Mouse (Mus musculus) olfactory bulb, adult 2 months (tissue): ENCODE results near the gene Phldb2. TPM values are rescaled to one million over a fixed set of nuclear protein-coding genes. Genes with fewer than 3 reads are reported as not detected.

Experiments
- H3K27ac ChIP-seq: fragments of 200-500 bp; 2 replicates; pipeline ENCODE4 v1.5.1; 2012; ENCODE audit warnings: low read depth, low read length; ENCODE audit not compliant: insufficient read depth
- H3K4me1 ChIP-seq: fragments of 200-500 bp; 2 replicates; pipeline ENCODE4 v1.6.1; 2012; ENCODE audit warnings: low read length; ENCODE audit not compliant: control insufficient read depth, insufficient read depth
- H3K4me3 ChIP-seq: fragments of 200-500 bp; 2 replicates; pipeline ENCODE4 v1.5.1; 2012; ENCODE audit warnings: mild to moderate bottlenecking, low read depth, low read length, moderate library complexity; ENCODE audit not compliant: insufficient read depth
- CTCF ChIP-seq: fragments of 200-500 bp; IDR thresholded peaks from 2 replicates; pipeline ENCODE4 v1.5.1; 2012; ENCODE audit warnings: low read depth, mild to moderate bottlenecking, low read length, moderate library complexity; ENCODE audit not compliant: insufficient read depth
- POLR2A ChIP-seq: fragments of 200-500 bp; IDR thresholded peaks from 2 replicates; pipeline ENCODE4 v1.6.1; 2012; ENCODE audit warnings: mild to moderate bottlenecking, low read depth, low read length, moderate library complexity; ENCODE audit not compliant: insufficient read depth
- WGBS: fragments of 180-500 bp; shearing (Covaris S2); methylation state at CpG from one replicate; pipeline ENCODE4 v1.1.7; 2018; 5-methylcytosine and 5-hydroxymethylcytosine counted together
- polyA plus RNA-seq: library from polyadenylated mRNA; stranded (reverse); fragments of >200 nt; gene quantifications from 2 replicates; pipeline ENCODE4 v1.2.4, GENCODE M21; 2012; ENCODE audit warnings: low replicate concordance; ENCODE audit not compliant: missing spikeins, insufficient read depth, insufficient read length

The Phldb2 gene
- polyA plus RNA-seq, 1 experiment = not detected

GRCm38 (mm10) chr16:45798591-45798990 is 154.8 kb downstream of the Phldb2 start:
- no peak overlapping the region for H3K27ac ChIP-seq
- 70% methylated on average over 2 of the region's 2 CpGs for WGBS
- no peak overlapping the region for H3K4me3 ChIP-seq
- TF ChIP-seq CTCF (no peak), POLR2A (no peak)
- H3K4me1 ChIP-seq = no peaks in the 10 kb centered on the region

DNA sequence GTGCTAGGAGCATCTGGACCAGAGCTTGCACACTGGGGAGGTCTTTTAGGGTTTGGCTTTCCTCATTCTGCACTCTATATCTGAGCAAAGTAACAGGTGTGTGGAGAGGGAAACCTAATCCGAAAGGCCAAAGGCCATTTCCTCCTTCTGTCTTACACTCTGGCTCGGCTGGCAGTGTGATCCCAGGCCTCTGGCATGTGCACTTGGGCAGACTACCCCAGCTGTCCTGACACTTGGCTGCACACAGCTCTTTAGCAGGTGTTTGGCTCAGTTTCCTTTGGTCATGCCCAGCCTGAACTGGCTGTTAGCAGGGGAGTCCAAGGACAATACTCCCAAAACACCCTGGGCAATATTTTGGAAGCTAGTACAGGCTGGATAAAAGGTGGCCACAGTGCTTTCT is 156.6 kb downstream of the Phldb2 start:
- no peak for TF ChIP-seq POLR2A
- Histone ChIP-seq H3K27ac (no peak overlapping the region), H3K4me1 (no peaks in the 10 kb centered on the region), H3K4me3 (no peak overlapping the region)
- 58% methylated on average over 2 of the region's 2 CpGs for WGBS

DNA sequence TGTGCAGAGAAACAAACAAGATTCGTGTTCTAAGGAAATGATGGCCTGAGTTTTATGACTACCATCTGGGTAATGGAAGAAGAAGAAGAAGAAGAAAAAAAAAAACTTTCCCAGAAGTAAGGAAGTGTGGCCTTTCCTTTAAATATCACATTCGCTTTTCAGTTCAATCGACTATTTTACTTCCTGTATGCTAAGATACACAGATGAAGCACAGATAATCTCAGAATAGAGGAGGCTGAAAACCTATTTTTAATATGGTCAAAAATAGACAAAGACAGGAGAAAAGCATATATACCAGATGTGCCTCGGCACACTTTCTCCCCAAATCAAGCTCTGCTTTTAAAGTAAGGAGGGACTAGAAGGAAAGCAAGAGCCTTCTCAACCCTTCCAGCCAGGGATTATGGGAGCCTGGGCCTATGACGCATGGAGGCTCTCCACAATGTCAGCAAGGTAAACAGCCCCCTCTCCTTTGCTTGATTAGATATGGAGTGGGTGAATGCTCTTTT is 158.2 kb downstream of the Phldb2 start:
- 70% methylated on average over 5 of the region's 5 CpGs for WGBS
- TF ChIP-seq CTCF = no peak
- no peak overlapping the region for H3K27ac ChIP-seq

GRCm38 (mm10) chr16:45792781-45793180 is 160.6 kb downstream of the Phldb2 start:
- no peak overlapping the region for H3K27ac ChIP-seq
- H3K4me1 ChIP-seq = no peaks in the 10 kb centered on the region
- H3K4me3 ChIP-seq = no peak overlapping the region
- TF ChIP-seq POLR2A (no peak), CTCF (no peak)
- 94% methylated on average over 2 of the region's 2 CpGs for WGBS

More for the DNA sequence above, 158.2 kb downstream of the Phldb2 start:
- H3K4me1 ChIP-seq = no peaks in the 10 kb centered on the region
- no peak overlapping the region for H3K4me3 ChIP-seq

GRCm38 (mm10) chr16:45791286-45791685 is 162.1 kb downstream of the Phldb2 start:
- no peak overlapping the region for H3K4me3 ChIP-seq
- no peak overlapping the region for H3K27ac ChIP-seq
- no peaks in the 10 kb centered on the region for H3K4me1 ChIP-seq
- TF ChIP-seq CTCF = no peak
- WGBS = 79% methylated on average over 5 of the region's 5 CpGs

DNA sequence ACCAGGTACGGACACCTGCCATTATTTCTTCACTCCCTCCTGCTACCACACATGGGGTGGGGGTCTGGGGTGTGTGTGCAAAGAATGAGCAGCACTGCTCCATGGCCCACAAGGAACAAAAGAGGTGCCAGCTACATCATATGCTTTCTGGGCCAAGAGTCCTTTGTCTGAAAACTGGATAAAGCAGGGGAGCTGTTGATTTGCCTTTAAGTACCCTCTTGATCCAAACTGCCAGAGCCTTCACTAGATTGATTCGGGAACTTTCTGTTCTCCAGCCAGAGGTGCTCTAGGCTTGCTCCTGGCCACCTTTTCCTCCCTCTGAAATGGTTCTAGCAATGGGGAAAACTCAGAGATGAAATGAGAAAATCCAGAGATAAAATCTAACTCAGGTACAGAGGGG is 164.1 kb downstream of the Phldb2 start:
- H3K4me1 ChIP-seq = no peaks in the 10 kb centered on the region
- H3K27ac ChIP-seq = no peak overlapping the region
- WGBS = 71% methylated on average over 2 of the region's 2 CpGs
- no peak for TF ChIP-seq POLR2A
- no peak for TF ChIP-seq CTCF
- no peak overlapping the region for H3K4me3 ChIP-seq

- WGBS = 96% methylated on average over 6 of the region's 6 CpGs
- no peak for TF ChIP-seq CTCF
- TF ChIP-seq POLR2A = no peak
- Histone ChIP-seq H3K27ac (no peak overlapping the region), H3K4me1 (no peaks in the 10 kb centered on the region), H3K4me3 (no peak overlapping the region)
Observed at GRCm38 (mm10) chr16:45787650-45788049, 165.7 kb downstream of the Phldb2 start.

- H3K27ac ChIP-seq = no peak overlapping the region
- TF ChIP-seq POLR2A (no peak), CTCF (no peak)
- H3K4me1 ChIP-seq = no peaks in the 10 kb centered on the region
- 49% methylated on average over 8 of the region's 8 CpGs for WGBS
- H3K4me3 ChIP-seq = no peak overlapping the region
Observed at GRCm38 (mm10) chr16:45786639-45787038, 166.8 kb downstream of the Phldb2 start.

GRCm38 (mm10) chr16:45780001-45780400 is 173.4 kb downstream of the Phldb2 start:
- TF ChIP-seq CTCF (no peak), POLR2A (no peak)
- 73% methylated on average over 6 of the region's 6 CpGs for WGBS
- H3K4me1 ChIP-seq = no peaks in the 10 kb centered on the region

DNA sequence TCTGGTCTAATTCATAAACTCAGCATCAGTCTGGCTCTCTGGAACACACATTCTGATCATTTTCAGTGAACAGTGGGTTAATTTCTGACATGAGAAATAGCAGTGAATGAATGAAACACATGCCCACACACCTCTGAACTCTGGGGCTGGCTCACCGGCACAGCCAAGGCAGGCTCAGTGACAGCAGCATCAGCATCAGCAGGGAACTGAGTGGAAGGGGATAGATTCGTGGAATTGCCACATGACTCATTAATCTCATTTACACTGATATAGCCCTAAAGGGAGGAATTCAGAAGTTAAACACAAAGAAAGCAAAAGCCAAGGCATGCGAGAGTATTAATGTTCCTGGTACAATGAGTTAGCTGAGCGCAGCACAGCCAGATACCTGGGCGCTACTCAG is 178.6 kb downstream of the Phldb2 start:
- Histone ChIP-seq H3K4me3 (no peak overlapping the region), H3K27ac (no peak overlapping the region), H3K4me1 (no peaks in the 10 kb centered on the region)
- TF ChIP-seq POLR2A = no peak
- TF ChIP-seq CTCF = no peak
- WGBS = 78% methylated on average over 5 of the region's 5 CpGs

More at GRCm38 (mm10) chr16:45780001-45780400, 173.4 kb downstream of the Phldb2 start:
- H3K27ac ChIP-seq = no peak overlapping the region
- H3K4me3 ChIP-seq = no peak overlapping the region
